Mouse (Mus musculus) lung, postnatal 0 days (tissue): ENCODE measurements around the gene Dlgap5. TPM values are rescaled to one million over a fixed set of nuclear protein-coding genes. Genes with fewer than 3 reads are reported as not detected.

Experiments used
- ATAC-seq: fragments of 200-750 bp; cut with Nextera tagmentation; 2 replicates; pipeline ENCODE4 v1.8.0; 2017; ENCODE audit warnings: moderate library complexity
- DNase-seq: peaks from one replicate; pipeline ENCODE4 v3.0.0-alpha.2; 2016; ENCODE audit warnings: low spot score
- H3K27ac ChIP-seq: fragments of 300-500 bp; sonication (generic); 2 replicates; pipeline ENCODE4 v1.5.1; 2014; ENCODE audit warnings: antibody characterized with exemption, mild to moderate bottlenecking, low read length, mixed read lengths
- H3K27me3 ChIP-seq: fragments of 300-500 bp; sonication (generic); replicated peaks from 2 replicates; pipeline ENCODE4 v1.6.1; 2014; ENCODE audit warnings: low read length, mixed read lengths; ENCODE audit not compliant: insufficient read depth
- H3K36me3 ChIP-seq: fragments of 300-500 bp; sonication (generic); 2 replicates; pipeline ENCODE4 v1.6.1; 2014; ENCODE audit warnings: low read length, mixed read lengths; ENCODE audit not compliant: insufficient read depth
- H3K4me1 ChIP-seq: fragments of 300-500 bp; sonication (generic); 2 replicates; pipeline ENCODE4 v1.6.1; 2014; ENCODE audit warnings: antibody characterized with exemption, low read depth, low read length, mixed read lengths; ENCODE audit not compliant: insufficient read depth
- H3K4me2 ChIP-seq: fragments of 300-500 bp; sonication (generic); replicated peaks from 2 replicates; pipeline ENCODE4 v1.6.1; 2014; ENCODE audit warnings: low read depth, mild to moderate bottlenecking, low read length, moderate library complexity, mixed read lengths
- H3K4me3 ChIP-seq: fragments of 300-500 bp; sonication (generic); 2 replicates; pipeline ENCODE4 v1.5.1; 2014; ENCODE audit warnings: low read depth, low read length
- H3K9ac ChIP-seq: fragments of 300-500 bp; sonication (generic); replicated peaks from 2 replicates; pipeline ENCODE4 v1.6.1; 2014; ENCODE audit warnings: low read depth, mild to moderate bottlenecking
- H3K9me3 ChIP-seq: fragments of 300-500 bp; sonication (generic); 2 replicates; pipeline ENCODE4 v1.6.1; 2016; ENCODE audit warnings: low read length, mixed read lengths
- CTCF ChIP-seq: IDR thresholded peaks from 2 replicates; pipeline ENCODE4 v1.5.1; 2016; ENCODE audit warnings: antibody characterized with exemption, mild to moderate bottlenecking
- EP300 ChIP-seq: IDR thresholded peaks from 2 replicates; pipeline ENCODE4 v1.6.1; 2016; ENCODE audit warnings: antibody characterized with exemption, mild to moderate bottlenecking, control low read depth
- WGBS: fragments of 180-500 bp; shearing (Covaris S2); extraction: QIAGEN DNeasy Blood & Tissue Kit; methylation state at CpG from one replicate; pipeline ENCODE4 v1.1.7; 2014; 5-methylcytosine and 5-hydroxymethylcytosine counted together
- polyA plus RNA-seq: library from polyadenylated mRNA; unstranded; fragments of >200 nt; fragmentation: Nextera tagmentation; extraction: Ambion mirVana; gene quantifications from 2 replicates; pipeline ENCODE4 v1.2.1, GENCODE M21; 2015

Dlgap5 gene
- polyA plus RNA-seq, 1 experiment from 2014 or later = 2.0 TPM

- ATAC-seq (no peak), DNase-seq (no peak)
- H3K27me3 ChIP-seq = no peaks in the 10 kb centered on the region
- no peaks in the 10 kb centered on the region for H3K36me3 ChIP-seq
- no peak for TF ChIP-seq CTCF
- no peak for TF ChIP-seq EP300
- no peak overlapping the region for H3K9ac ChIP-seq
- no peaks in the 10 kb centered on the region; the same call in 1 of the 2 replicates for H3K4me1 ChIP-seq
- no peak overlapping the region for H3K4me3 ChIP-seq
- no peak overlapping the region for H3K4me2 ChIP-seq
- 67% methylated on average over 4 of the region's 4 CpGs for WGBS
- no peak overlapping the region for H3K27ac ChIP-seq
- H3K9me3 ChIP-seq = no peaks in the 10 kb centered on the region
Observed at GRCm38 (mm10) chr14:47422466-47422865, 4.3 kb upstream of the Dlgap5 start.

GRCm38 (mm10) chr14:47421606-47422005, 3.4 kb upstream of the Dlgap5 start:
- Histone ChIP-seq H3K9ac (no peak overlapping the region), H3K27ac (no peak overlapping the region), H3K4me2 (no peak overlapping the region), H3K27me3 (no peaks in the 10 kb centered on the region), H3K36me3 (no peaks in the 10 kb centered on the region), H3K4me1 (no peaks in the 10 kb centered on the region; the same call in 1 of the 2 replicates), H3K9me3 (no peaks in the 10 kb centered on the region), H3K4me3 (no peak overlapping the region)
- no peak for ATAC-seq
- no peak for DNase-seq
- TF ChIP-seq CTCF (no peak), EP300 (no peak)
- 28% methylated on average over 2 of the region's 2 CpGs for WGBS

- TF ChIP-seq CTCF = no peak
- no peak for TF ChIP-seq EP300
- ATAC-seq = no peak
- H3K36me3 ChIP-seq = no peaks in the 10 kb centered on the region
- no peaks in the 10 kb centered on the region; the same call in 1 of the 2 replicates for H3K4me1 ChIP-seq
- H3K27me3 ChIP-seq = no peaks in the 10 kb centered on the region
- WGBS = 92% methylated on average over 24 of the region's 24 CpGs
- H3K4me2 ChIP-seq = no peak overlapping the region
- no peak overlapping the region for H3K4me3 ChIP-seq
- H3K27ac ChIP-seq = no peak overlapping the region
- DNase-seq = no peak
- no peaks in the 10 kb centered on the region for H3K9me3 ChIP-seq
- no peak overlapping the region for H3K9ac ChIP-seq
Observed at GRCm38 (mm10) chr14:47419723-47420276, 1.6 kb upstream of the Dlgap5 start.

GRCm38 (mm10) chr14:47419034-47419625, 923 bp upstream of the Dlgap5 start:
- Histone ChIP-seq H3K27me3 (no peaks in the 10 kb centered on the region), H3K4me2 (no peak overlapping the region), H3K36me3 (no peaks in the 10 kb centered on the region), H3K9ac (no peak overlapping the region), H3K9me3 (no peaks in the 10 kb centered on the region), H3K4me3 (no peak overlapping the region), H3K27ac (no peak overlapping the region), H3K4me1 (no peaks in the 10 kb centered on the region; the same call in 1 of the 2 replicates)
- 75% methylated on average over 9 of the region's 9 CpGs for WGBS
- ATAC-seq = no peak
- no peak for DNase-seq
- TF ChIP-seq EP300 (no peak), CTCF (no peak)

GRCm38 (mm10) chr14:47418666-47418991, 422 bp upstream of the Dlgap5 start:
- Histone ChIP-seq H3K9ac (no peak overlapping the region), H3K4me3 (peak overlapping the region; percentile 43), H3K36me3 (no peaks in the 10 kb centered on the region), H3K27me3 (no peaks in the 10 kb centered on the region), H3K4me2 (peak overlapping the region; percentile 63), H3K9me3 (no peaks in the 10 kb centered on the region), H3K27ac (0 out of 2 replicates have a peak overlapping the region, but pooled peaks have one; percentile 11), H3K4me1 (no peaks in the 10 kb centered on the region; the same call in 1 of the 2 replicates)
- TF ChIP-seq EP300 (no peak), CTCF (no peak)
- ATAC-seq (peak; percentile 48), DNase-seq (peak; percentile 62)
- 27% methylated on average over 5 of the region's 5 CpGs for WGBS

GRCm38 (mm10) chr14:47417346-47417745, 861 bp downstream of the Dlgap5 start:
- ATAC-seq (no peak), DNase-seq (peak; percentile 7)
- H3K27me3 ChIP-seq = no peaks in the 10 kb centered on the region
- H3K4me2 ChIP-seq = no peak overlapping the region; the same call in 1 of the 2 replicates
- H3K4me1 ChIP-seq = no peaks in the 10 kb centered on the region; the same call in 1 of the 2 replicates
- TF ChIP-seq EP300 = no peak
- TF ChIP-seq CTCF = no peak
- no peak overlapping the region for H3K27ac ChIP-seq
- no peak overlapping the region for H3K9ac ChIP-seq
- H3K9me3 ChIP-seq = no peaks in the 10 kb centered on the region
- no peak overlapping the region for H3K4me3 ChIP-seq
- H3K36me3 ChIP-seq = no peaks in the 10 kb centered on the region
- WGBS = 12% methylated on average over 3 of the region's 3 CpGs
